Comparison of ENCODE assay signal across 20 mouse cellular contexts in the genomic region with DNA sequence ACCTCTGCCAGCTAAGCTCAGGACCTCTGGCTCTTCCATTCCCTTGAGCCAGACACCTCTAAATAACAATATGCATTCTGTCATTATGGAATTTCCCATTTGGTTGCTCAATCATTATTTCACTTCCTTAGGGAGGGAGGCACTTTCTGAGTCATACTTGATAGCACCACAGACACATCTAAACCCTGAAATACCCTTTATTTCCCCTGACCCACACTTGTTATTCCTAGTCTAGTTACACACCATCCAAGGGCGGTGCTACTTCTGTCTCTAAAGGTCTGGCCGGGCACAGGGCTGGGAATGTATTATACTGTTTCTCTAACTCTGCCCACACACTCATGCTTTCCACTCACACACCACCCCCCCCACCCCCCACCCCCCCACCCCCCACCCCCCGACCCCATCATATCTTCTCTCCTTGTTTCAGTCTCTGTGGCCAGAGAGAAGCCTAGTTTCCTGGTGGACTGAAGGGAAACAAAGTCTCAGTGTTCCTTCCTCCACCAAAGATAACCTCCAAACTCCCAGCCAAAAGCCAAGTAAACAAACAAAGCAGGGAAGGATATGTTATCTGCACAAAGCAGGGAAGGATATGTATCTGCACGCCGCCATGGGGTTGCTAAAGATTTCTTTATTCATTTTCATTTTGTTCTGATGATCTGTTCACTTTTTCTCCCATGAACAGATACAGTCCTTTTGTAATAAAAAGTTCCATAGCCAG. TPM values are rescaled to one million over a fixed set of nuclear protein-coding genes. Genes with fewer than 3 reads are reported as not detected.
DNase-seq lines count a peak whose midpoint lies in the region; ATAC-seq and TF ChIP-seq lines count a peak whose summit lies in the region.
"Had no signal": no experiment of that assay in that cellular context is flagged by ENCODE, and none has a peak within 500 bp of the region (broad histone marks: within the 10 kb centered on the region; RNA-seq: fewer than 3 reads in every experiment).

No protein-coding gene starts in this region.

- H3K4me3 ChIP-seq in spleen, adult 2 months (ENCODE audit: extremely low read depth, insufficient read depth, insufficient read length) = no peak overlapping the region
- no peak overlapping the region for H3K4me3 ChIP-seq in heart, embryonic 15.5 days
- H3K4me3 ChIP-seq: forebrain, embryonic 13.5 days; hindbrain, embryonic 15.5 days; limb, embryonic 10.5 days; megakaryocyte, embryonic 14.5 days had no signal

- 66% methylated on average over 5 of the region's 5 CpGs for WGBS in spleen, adult 2 months
- 55% methylated on average over 5 of the region's 5 CpGs for WGBS in heart, embryonic 15.5 days

- no peak for TF ChIP-seq POLR2A in spleen, adult 2 months (IDR thresholded peaks at IDR 0.05; ENCODE audit: low read depth, low read length)

- peak; percentile 44 to 49 for DNase-seq in heart, adult 9 months (ENCODE audit: low spot score in 2 of 2)
- DNase-seq in heart, postnatal 14 days = no peak
- no peak for DNase-seq in spleen, adult 2 months (ENCODE audit: low read depth in 1 of 2, low spot score in 2 of 2)
- no peak for DNase-seq in spleen, postnatal 14 days (ENCODE audit: low spot score in 2 of 2)
- no peak for DNase-seq in layer of hippocampus, postnatal 36 days
- DNase-seq in layer of hippocampus, adult 11-12 months (ENCODE audit: low spot score) = no peak
- DNase-seq in cerebellum, adult 11 months = no peak
- DNase-seq: adrenal gland, adult 2 months; cerebellum, postnatal 25 days; right cerebral cortex, postnatal 25 days; thymus, postnatal 36 days had no signal

- no peaks in the 10 kb centered on the region for H3K4me1 ChIP-seq in spleen, adult 2 months (ENCODE audit: control insufficient read depth, insufficient read depth, insufficient read length)
- peaks cover 15% of the 10 kb centered on the region for H3K4me1 ChIP-seq in heart, embryonic 15.5 days (replicated peaks)

- peak; percentile 67; the same call in 1 of the 2 replicates for ATAC-seq in heart, embryonic 15.5 days (replicated peaks; ENCODE audit: insufficient number of reproducible peaks, insufficient read depth, low FRiP score, low read depth)
- ATAC-seq: forebrain, embryonic 13.5 days had no signal

- no peak overlapping the region for H3K9ac ChIP-seq in heart, embryonic 15.5 days
- H3K9ac ChIP-seq: forebrain, embryonic 13.5 days; hindbrain, embryonic 15.5 days had no signal

- TF ChIP-seq CTCF in spleen, adult 2 months (IDR thresholded peaks at IDR 0.05; ENCODE audit: extremely low read depth, insufficient read depth, insufficient read length, insufficient replicate concordance) = no peak

- H3K27ac ChIP-seq in spleen, adult 2 months (ENCODE audit: insufficient read depth, low read length) = 0 out of 2 replicates have a peak overlapping the region, but pooled peaks have one; percentile 23
- H3K27ac ChIP-seq in heart, embryonic 15.5 days = peak overlapping the region; percentile 76
- H3K27ac ChIP-seq: forebrain, embryonic 13.5 days; hindbrain, embryonic 15.5 days; kidney, postnatal 0 days; limb, embryonic 10.5 days had no signal

- no peaks in the 10 kb centered on the region for H3K9me3 ChIP-seq in heart, embryonic 15.5 days (replicated peaks)
- H3K9me3 ChIP-seq: forebrain, embryonic 13.5 days; hindbrain, embryonic 15.5 days; limb, embryonic 10.5 days; megakaryocyte, embryonic 14.5 days had no signal

- no peak overlapping the region for H3K4me2 ChIP-seq in heart, embryonic 15.5 days
- H3K4me2 ChIP-seq: forebrain, embryonic 13.5 days; hindbrain, embryonic 15.5 days had no signal

- no peaks in the 10 kb centered on the region for H3K27me3 ChIP-seq in spleen, adult 2 months (ENCODE audit: control insufficient read depth, insufficient read depth, low read length)
- peaks cover 28% of the 10 kb centered on the region for H3K27me3 ChIP-seq in heart, embryonic 15.5 days

- intact Hi-C loops in heart, postnatal 14 days (cut with DNase I) = no loop called here

- no peaks in the 10 kb centered on the region for H3K36me3 ChIP-seq in spleen, adult 2 months (ENCODE audit: control insufficient read depth, insufficient read depth, low read length)
- no peaks in the 10 kb centered on the region for H3K36me3 ChIP-seq in heart, embryonic 15.5 days
- H3K36me3 ChIP-seq: hindbrain, embryonic 15.5 days; limb, embryonic 10.5 days had no signal

RNA-seq across cellular contexts. Expression of a gene that starts 8.3 kb away (rescaled TPM):
- total RNA-seq in heart, postnatal 14 days (2021) = 1 to 10 TPM; 7.3 to 9.5 TPM
- polyA plus RNA-seq in spleen, adult 2 months (2012; rRNA removed) = 28.8 TPM in 2 replicates
- polyA plus RNA-seq in heart, embryonic 15.5 days (2015; fragmentation: Nextera tagmentation; extraction: Ambion mirVana) = 9.0 and 10.2 TPM in 2 replicates
- total RNA-seq in layer of hippocampus, postnatal 36 days (2021) = under 1 TPM; 0.68 to 0.97 TPM

RNA-seq across cellular contexts. Expression of a gene that starts 8.8 kb away (rescaled TPM):
- 1 to 10 TPM; 2.9 to 4.7 TPM for total RNA-seq in heart, postnatal 14 days (2021)
- polyA plus RNA-seq in spleen, adult 2 months (2012; rRNA removed) = 10.5 and 10.6 TPM in 2 replicates
- polyA plus RNA-seq in heart, embryonic 15.5 days (2015; fragmentation: Nextera tagmentation; extraction: Ambion mirVana) = 1.5 and 1.8 TPM in 2 replicates
- total RNA-seq in layer of hippocampus, postnatal 36 days (2021) = under 1 TPM; 0.25 to 0.46 TPM

RNA-seq across cellular contexts. Expression of a gene that starts 16.3 kb away (rescaled TPM):
- 1 to 10 TPM; 7.3 to 8.5 TPM for total RNA-seq in heart, postnatal 14 days (2021)
- 24.6 and 29.2 TPM in 2 replicates for polyA plus RNA-seq in spleen, adult 2 months (2012; rRNA removed)
- polyA plus RNA-seq in heart, embryonic 15.5 days (2015; fragmentation: Nextera tagmentation; extraction: Ambion mirVana) = 19.5 and 24.2 TPM in 2 replicates
- 10 to 100 TPM; 13.2 to 17.3 TPM for total RNA-seq in layer of hippocampus, postnatal 36 days (2021)

RNA-seq across cellular contexts. Expression of a gene that starts 35.6 kb away (rescaled TPM):
- total RNA-seq in heart, postnatal 14 days (2021) = 10 to 100 TPM; 13.8 to 17.0 TPM
- polyA plus RNA-seq in spleen, adult 2 months (2012; rRNA removed) = 145 TPM in 2 replicates
- polyA plus RNA-seq in heart, embryonic 15.5 days (2015; fragmentation: Nextera tagmentation; extraction: Ambion mirVana) = 11.4 and 14.7 TPM in 2 replicates
- total RNA-seq in layer of hippocampus, postnatal 36 days (2021) = 100 to 1,000 TPM; 103 to 112 TPM

RNA-seq across cellular contexts. Expression of a gene that starts 37.0 kb away (rescaled TPM):
- total RNA-seq in heart, postnatal 14 days (2021) = 1 to 10 TPM; 1.2 to 1.3 TPM
- 0.77 and 1.3 TPM in 2 replicates for polyA plus RNA-seq in spleen, adult 2 months (2012; rRNA removed)
- polyA plus RNA-seq in heart, embryonic 15.5 days (2015; fragmentation: Nextera tagmentation; extraction: Ambion mirVana) = 4.9 and 5.4 TPM in 2 replicates
- not detected for total RNA-seq in layer of hippocampus, postnatal 36 days (2021)
- total RNA-seq: gastrocnemius, adult 8-10 months; layer of hippocampus, postnatal 10 days had no signal
- polyA plus RNA-seq: embryonic facial prominence, embryonic 14.5 days had no signal

Comparison
In these comparisons a context has a peak if more than half of its experiments do, and no peak if none do; other contexts are left out.
1. DNase-seq: peak in heart, adult 9 months (2 of 2); none in heart, postnatal 14 days (0 of 2), spleen, adult 2 months (0 of 2), spleen, postnatal 14 days (0 of 2), layer of hippocampus, postnatal 36 days (0 of 2), layer of hippocampus, adult 11-12 months (single experiment) and cerebellum, adult 11 months (single experiment).
2. RNA of a gene that starts 8.3 kb away (total RNA-seq): 7.3 to 9.5 TPM in heart, postnatal 14 days; 0.68 to 0.97 TPM in layer of hippocampus, postnatal 36 days; every median in the first group is over 4 times any median in the second.